Mouse (Mus musculus): Measurements from ENCODE around the gene Dynlt1b.
"Not testable (repeated sequence)": the region's sequence is repeated elsewhere in the genome, so short reads cannot be mapped to it uniquely, and the experiment has no call there.

DNA sequence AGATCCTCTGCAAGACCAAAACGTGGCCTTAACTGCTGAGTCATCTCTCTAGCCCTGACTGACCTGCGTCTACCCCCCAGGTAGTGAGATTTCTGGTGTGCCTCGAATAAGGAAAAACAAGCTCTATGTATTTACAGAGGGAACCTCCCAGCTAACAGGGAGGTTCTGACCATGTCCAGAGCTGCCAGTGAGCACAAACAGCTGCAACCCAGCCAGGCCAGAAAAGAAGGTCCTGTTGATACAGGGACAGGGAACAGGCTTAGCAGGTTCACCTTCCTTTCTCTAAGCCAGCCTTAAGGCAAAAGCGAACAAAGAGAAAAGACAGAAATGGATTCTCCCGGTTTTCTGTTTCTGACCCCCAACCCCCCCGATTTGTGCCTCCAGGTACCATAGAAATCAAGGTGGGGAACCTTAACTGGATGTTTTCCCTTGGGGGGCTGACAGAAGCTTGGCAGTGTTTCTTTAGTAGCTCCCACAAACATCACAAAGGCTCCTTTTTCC lies 19.1 kb upstream of the Dynlt1b start:
- TF ChIP-seq CTCF (conservative IDR thresholded peaks at IDR 0.05; ENCODE audit: low read length); NANOG (IDR thresholded peaks at IDR 0.05; ENCODE audit: borderline replicate concordance, low read length): not testable (repeated sequence)

Measured in E14TG2a.4 (cell line).